Mouse (Mus musculus): ENCODE results near the gene Scimp.

DNA sequence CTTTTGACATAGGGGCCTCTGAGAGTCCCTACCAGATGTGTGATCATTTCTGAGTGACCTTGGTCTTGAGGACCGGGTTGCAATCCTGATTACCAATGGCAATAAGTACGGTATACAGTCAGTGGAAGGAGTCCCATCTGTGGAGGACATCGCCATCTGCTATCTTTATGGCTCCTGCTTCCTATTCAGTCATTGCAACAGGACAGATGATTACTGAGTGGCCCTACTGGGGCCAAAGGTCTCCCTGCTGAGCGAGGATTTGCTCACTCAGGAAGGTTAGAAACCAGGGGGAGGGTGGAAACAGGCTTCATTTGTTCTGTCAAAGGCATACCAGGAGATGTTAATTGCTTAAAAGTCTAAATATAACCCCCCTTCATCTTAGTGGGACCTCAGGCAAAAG, 30.6 kb upstream of the Scimp start:
- TF ChIP-seq CTCF (IDR thresholded peaks at IDR 0.05; ENCODE audit: low read depth, low read length) (no peak), POLR2A (IDR thresholded peaks at IDR 0.05; ENCODE audit: extremely low read depth, insufficient read depth, low read length) (no peak)

All from liver, adult 2 months (tissue).